Mouse (Mus musculus): Measurements from ENCODE around the gene Rfx2.

Rfx2 gene

GRCm38 (mm10) chr17:56832918-56833317 lies 2.1 kb upstream of the Rfx2 start:
- no peak for DNase-seq (ENCODE audit: low spot score)

GRCm38 (mm10) chr17:56831111-56831816 lies 451 bp upstream of the Rfx2 start:
- DNase-seq (ENCODE audit: low spot score), result peak; percentile 98

GRCm38 (mm10) chr17:56829795-56830194 lies 1.0 kb downstream of the Rfx2 start:
- DNase-seq (ENCODE audit: low spot score), result no peak

GRCm38 (mm10) chr17:56829171-56829570 lies 1.6 kb downstream of the Rfx2 start:
- no peak for DNase-seq (ENCODE audit: low spot score)

GRCm38 (mm10) chr17:56826718-56827117 lies 4.1 kb downstream of the Rfx2 start:
- no peak for DNase-seq (ENCODE audit: low spot score)

- DNase-seq (ENCODE audit: low spot score), result no peak
Observed at GRCm38 (mm10) chr17:56823352-56823751, 7.5 kb downstream of the Rfx2 start.

- DNase-seq (ENCODE audit: low spot score), result no peak
Observed at GRCm38 (mm10) chr17:56822380-56822779, 8.4 kb downstream of the Rfx2 start.

GRCm38 (mm10) chr17:56819694-56820111 lies 11.1 kb downstream of the Rfx2 start:
- peak; percentile 51 for DNase-seq (ENCODE audit: low spot score)

GRCm38 (mm10) chr17:56819032-56819545 lies 11.7 kb downstream of the Rfx2 start:
- no peak for DNase-seq (ENCODE audit: low spot score)

- DNase-seq (ENCODE audit: low spot score), result no peak
Observed at GRCm38 (mm10) chr17:56818067-56818636, 12.7 kb downstream of the Rfx2 start.

GRCm38 (mm10) chr17:56815057-56815345 lies 15.8 kb downstream of the Rfx2 start:
- DNase-seq (ENCODE audit: low spot score), result no peak

- peak; percentile 92 for DNase-seq (ENCODE audit: low spot score)
Observed at GRCm38 (mm10) chr17:56814316-56815056, 16.3 kb downstream of the Rfx2 start.

GRCm38 (mm10) chr17:56810245-56810644 lies 20.6 kb downstream of the Rfx2 start:
- DNase-seq (ENCODE audit: low spot score), result peak; percentile 93

- DNase-seq (ENCODE audit: low spot score), result peak; percentile 84
Observed at GRCm38 (mm10) chr17:56808518-56808917, 22.3 kb downstream of the Rfx2 start.

GRCm38 (mm10) chr17:56805784-56806183 lies 25.0 kb downstream of the Rfx2 start:
- no peak for DNase-seq (ENCODE audit: low spot score)

GRCm38 (mm10) chr17:56804952-56805351 lies 25.9 kb downstream of the Rfx2 start:
- DNase-seq (ENCODE audit: low spot score), result no peak

GRCm38 (mm10) chr17:56802065-56802464 lies 28.7 kb downstream of the Rfx2 start:
- DNase-seq (ENCODE audit: low spot score), result no peak

- no peak for DNase-seq (ENCODE audit: low spot score)
Observed at GRCm38 (mm10) chr17:56799276-56799675, 31.5 kb downstream of the Rfx2 start.

GRCm38 (mm10) chr17:56793614-56794319 lies 37.0 kb downstream of the Rfx2 start:
- DNase-seq (ENCODE audit: low spot score), result no peak

- DNase-seq (ENCODE audit: low spot score), result no peak
Observed at GRCm38 (mm10) chr17:56792588-56792987, 38.2 kb downstream of the Rfx2 start.

GRCm38 (mm10) chr17:56789286-56789685 lies 41.5 kb downstream of the Rfx2 start:
- DNase-seq (ENCODE audit: low spot score), result no peak

GRCm38 (mm10) chr17:56788886-56789285 lies 41.9 kb downstream of the Rfx2 start:
- no peak for DNase-seq (ENCODE audit: low spot score)
